Mouse (Mus musculus) lung, postnatal 0 days (tissue): ENCODE measurements around the gene Cd300ld5.

Experiments used
- CTCF ChIP-seq: IDR thresholded peaks from 2 replicates; pipeline ENCODE4 v1.5.1; 2016; ENCODE audit warnings: antibody characterized with exemption, mild to moderate bottlenecking
- EP300 ChIP-seq: IDR thresholded peaks from 2 replicates; pipeline ENCODE4 v1.6.1; 2016; ENCODE audit warnings: antibody characterized with exemption, mild to moderate bottlenecking, control low read depth

DNA sequence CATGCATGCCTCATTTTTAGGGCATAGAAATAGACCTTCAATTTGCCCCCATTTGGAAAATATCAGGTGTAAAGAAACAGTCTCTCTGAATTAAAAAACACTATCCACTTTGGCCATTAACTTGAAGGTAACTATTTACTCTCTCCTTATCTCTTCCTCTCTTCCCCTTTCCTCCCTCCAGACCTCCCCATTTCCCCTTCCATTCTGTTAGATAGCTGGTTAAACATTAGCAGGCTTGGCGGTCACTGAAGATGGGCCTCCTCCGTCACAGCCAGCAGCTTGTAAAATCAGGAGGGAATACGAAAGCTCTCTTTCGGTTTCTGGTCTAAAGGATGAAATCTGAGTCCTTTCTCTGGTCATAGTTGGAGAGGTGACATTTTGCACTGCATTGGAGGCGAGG is 38.3 kb upstream of the Cd300ld5 start:
- TF ChIP-seq CTCF (no peak), EP300 (no peak)
